In genomic region chr15:75175506-75175905, GRCm38 (mm10) we compare ENCODE assay signal across 9 mouse cellular contexts. TPM values are rescaled to one million over a fixed set of nuclear protein-coding genes. Genes with fewer than 3 reads are reported as not detected.
DNase-seq lines count a peak whose midpoint lies in the region; ATAC-seq lines count a peak whose summit lies in the region.
"Had no signal": no experiment of that assay in that cellular context is flagged by ENCODE, and none has a peak within 500 bp of the region (broad histone marks: within the 10 kb centered on the region; RNA-seq: fewer than 3 reads in every experiment).

No protein-coding gene starts in this region.

- H3K27ac ChIP-seq in forebrain, embryonic 14.5 days (ENCODE audit: low read depth, low read length): no peak overlapping the region
- no peak overlapping the region for H3K27ac ChIP-seq in forebrain, embryonic 13.5 days
- no peak overlapping the region for H3K27ac ChIP-seq in neural tube, embryonic 15.5 days (replicated peaks)

- H3K9ac ChIP-seq in forebrain, embryonic 14.5 days (ENCODE audit: low read length): no peak overlapping the region
- no peak overlapping the region for H3K9ac ChIP-seq in forebrain, embryonic 13.5 days
- no peak overlapping the region for H3K9ac ChIP-seq in neural tube, embryonic 15.5 days (replicated peaks)

- H3K4me2 ChIP-seq in forebrain, embryonic 14.5 days (ENCODE audit: low read length): no peak overlapping the region
- no peak overlapping the region for H3K4me2 ChIP-seq in forebrain, embryonic 13.5 days
- H3K4me2 ChIP-seq in neural tube, embryonic 15.5 days: no peak overlapping the region

- peak; percentile 49 for DNase-seq in forebrain, embryonic 14.5 days (ENCODE audit: low spot score)
- DNase-seq in neural tube, embryonic 10.5 days (ENCODE audit: extremely low spot score, low spot score): peak; percentile 22
- DNase-seq in kidney, postnatal 4 days: peak; percentile 49 to 55
- DNase-seq in retina, adult 2 months (ENCODE audit: low read depth, low spot score): peak; percentile 8

- H3K9me3 ChIP-seq in forebrain, embryonic 14.5 days (replicated peaks; ENCODE audit: control insufficient read depth, low read length): no peaks in the 10 kb centered on the region
- H3K9me3 ChIP-seq in forebrain, embryonic 13.5 days (replicated peaks): no peaks in the 10 kb centered on the region; the same call in 1 of the 2 replicates
- no peaks in the 10 kb centered on the region for H3K9me3 ChIP-seq in neural tube, embryonic 15.5 days (replicated peaks)

- H3K4me3 ChIP-seq in forebrain, embryonic 14.5 days (ENCODE audit: low read depth, low read length): no peak overlapping the region
- no peak overlapping the region for H3K4me3 ChIP-seq in forebrain, embryonic 13.5 days
- H3K4me3 ChIP-seq in neural tube, embryonic 15.5 days (replicated peaks): no peak overlapping the region

- H3K36me3 ChIP-seq in forebrain, embryonic 14.5 days (ENCODE audit: control insufficient read depth, insufficient read depth, low read length): no peaks in the 10 kb centered on the region
- H3K36me3 ChIP-seq in forebrain, embryonic 13.5 days (ENCODE audit: poor library complexity, severe bottlenecking): no peaks in the 10 kb centered on the region
- no peaks in the 10 kb centered on the region for H3K36me3 ChIP-seq in neural tube, embryonic 15.5 days

- H3K4me1 ChIP-seq in forebrain, embryonic 14.5 days (ENCODE audit: control insufficient read depth, insufficient read depth, low read length): no peaks in the 10 kb centered on the region
- H3K4me1 ChIP-seq in forebrain, embryonic 13.5 days: no peaks in the 10 kb centered on the region
- no peaks in the 10 kb centered on the region for H3K4me1 ChIP-seq in neural tube, embryonic 15.5 days

- WGBS in forebrain, embryonic 14.5 days: 64% methylated on average over 1 of the region's 1 CpGs
- 67% methylated on average over 1 of the region's 1 CpGs for whole genome bisulfite sequencing in forebrain, embryonic 13.5 days
- 51% methylated on average over 1 of the region's 1 CpGs for WGBS in neural tube, embryonic 15.5 days

- H3K27me3 ChIP-seq in forebrain, embryonic 14.5 days (replicated peaks; ENCODE audit: control insufficient read depth, insufficient read depth, low read length): no peaks in the 10 kb centered on the region
- H3K27me3 ChIP-seq in forebrain, embryonic 13.5 days: no peaks in the 10 kb centered on the region
- no peaks in the 10 kb centered on the region for H3K27me3 ChIP-seq in neural tube, embryonic 15.5 days (replicated peaks)

- no peak for ATAC-seq in forebrain, embryonic 14.5 days
- ATAC-seq in forebrain, embryonic 13.5 days: no peak
- no peak for ATAC-seq in neural tube, embryonic 15.5 days (ENCODE audit: low FRiP score)
- peak; percentile 63; the same call in 1 of the 2 replicates for ATAC-seq in common myeloid progenitor, adult 5-6 weeks (replicated peaks; ENCODE audit: low read depth, poor library complexity, severe bottlenecking)
- no peak for ATAC-seq in inflammation-experienced regulatory T-cells, adult 6 months

RNA-seq across cellular contexts. Expression of gene Ly6g, which starts 20.5 kb away (rescaled TPM):
- not detected in 2 replicates for polyA plus RNA-seq in forebrain, embryonic 14.5 days (2014; fragmentation: Nextera tagmentation; extraction: Ambion mirVana)
- polyA plus RNA-seq in forebrain, embryonic 13.5 days (2015; fragmentation: Nextera tagmentation; extraction: Ambion mirVana): not detected in 2 replicates
- not detected in 2 replicates for polyA plus RNA-seq in neural tube, embryonic 15.5 days (2015; fragmentation: Nextera tagmentation; extraction: Ambion mirVana)
- total RNA-seq in common myeloid progenitor, adult 5-6 weeks (2017): 2.0 TPM in 1 of 2 replicates, not detected in the other
- not detected for polyA plus RNA-seq in inflammation-experienced regulatory T-cells, adult 6 months (2017; shearing (Covaris generic))
- polyA plus RNA-seq: neural tube, embryonic 14.5 days had no signal

RNA-seq across cellular contexts. Expression of gene BC025446, which starts 40.7 kb away (rescaled TPM):
- not detected in 2 replicates for polyA plus RNA-seq in forebrain, embryonic 14.5 days (2014; fragmentation: Nextera tagmentation; extraction: Ambion mirVana)
- polyA plus RNA-seq in forebrain, embryonic 13.5 days (2015; fragmentation: Nextera tagmentation; extraction: Ambion mirVana): not detected in 2 replicates
- polyA plus RNA-seq in neural tube, embryonic 15.5 days (2015; fragmentation: Nextera tagmentation; extraction: Ambion mirVana): 1.4 TPM in 1 of 2 replicates, not detected in the other
- total RNA-seq in common myeloid progenitor, adult 5-6 weeks (2017): not detected in 2 replicates
- polyA plus RNA-seq in inflammation-experienced regulatory T-cells, adult 6 months (2017; shearing (Covaris generic)): not detected
- polyA plus RNA-seq: neural tube, embryonic 14.5 days had no signal
